Mouse (Mus musculus) left cerebral cortex, adult 11 months (tissue): ENCODE measurements at regions not wholly inside any gene's neighbourhood (a gene's known extent, or its start where the extent isn't known, plus 50 kb on each side); places are given as distances from the start of the nearest gene placed in this dataset.

Experiments used
- DNase-seq: peaks from one replicate; pipeline ENCODE4 v3.0.0; 2022; ENCODE audit warnings: low spot score

DNA sequence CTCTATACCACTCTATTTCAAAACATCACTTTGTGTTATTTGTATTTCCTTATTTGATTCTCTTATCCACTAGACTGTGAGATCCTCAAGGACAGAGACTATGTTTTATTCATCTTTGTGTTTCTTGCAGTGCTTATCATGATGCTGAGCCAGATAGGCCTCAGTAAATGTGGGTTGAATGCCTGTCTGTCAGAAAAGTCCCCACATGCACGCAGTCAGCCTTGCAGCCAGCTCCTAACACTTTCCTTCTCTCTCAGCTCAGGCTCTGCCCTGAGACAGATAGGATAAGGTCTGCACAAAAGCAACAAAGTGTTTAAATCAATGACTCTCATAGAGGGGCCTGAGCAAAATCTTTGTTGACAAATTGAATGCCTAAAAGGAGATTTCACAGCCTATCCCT lies 600.0 kb downstream of the Gm9195 start:
- no peak for DNase-seq

DNA sequence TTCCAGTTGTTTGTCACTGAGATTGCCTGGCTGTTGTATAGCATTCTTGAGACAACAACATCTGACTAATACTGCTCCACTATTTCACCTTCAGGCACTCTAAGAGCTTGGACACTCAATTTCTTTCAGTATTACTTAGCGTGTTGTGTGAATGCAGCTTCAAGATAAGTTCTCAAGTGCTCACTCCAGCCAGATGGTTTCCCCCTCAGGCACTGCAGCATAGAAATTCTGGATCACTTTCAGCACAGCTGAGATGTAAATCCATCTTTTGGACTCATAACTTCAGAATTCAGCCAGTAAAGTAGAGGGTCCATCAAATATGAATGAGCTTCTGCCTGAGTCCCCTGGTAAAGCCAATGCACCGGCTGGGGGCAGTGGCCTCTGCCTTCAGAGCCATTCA lies 608.8 kb downstream of the Gm9195 start:
- DNase-seq, result no peak

DNA sequence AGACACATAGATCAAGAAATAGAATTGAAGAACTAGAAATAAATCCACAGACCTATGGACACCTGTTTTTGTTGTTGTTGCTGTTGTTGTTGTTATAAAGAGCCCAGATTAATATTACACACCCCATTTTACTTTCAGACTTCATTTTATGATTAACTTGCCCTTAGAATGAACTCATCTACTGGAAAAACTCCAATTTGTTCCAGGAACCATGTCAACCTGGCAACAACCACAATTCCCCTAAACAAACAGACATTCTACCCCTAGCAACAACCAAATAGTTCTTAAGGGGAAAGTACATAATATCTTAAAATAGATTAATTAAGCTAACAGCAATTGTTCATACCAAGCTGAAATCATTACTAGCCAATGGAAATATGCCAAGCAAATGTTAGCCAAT lies 646.1 kb downstream of the Gm9195 start:
- no peak for DNase-seq

DNA sequence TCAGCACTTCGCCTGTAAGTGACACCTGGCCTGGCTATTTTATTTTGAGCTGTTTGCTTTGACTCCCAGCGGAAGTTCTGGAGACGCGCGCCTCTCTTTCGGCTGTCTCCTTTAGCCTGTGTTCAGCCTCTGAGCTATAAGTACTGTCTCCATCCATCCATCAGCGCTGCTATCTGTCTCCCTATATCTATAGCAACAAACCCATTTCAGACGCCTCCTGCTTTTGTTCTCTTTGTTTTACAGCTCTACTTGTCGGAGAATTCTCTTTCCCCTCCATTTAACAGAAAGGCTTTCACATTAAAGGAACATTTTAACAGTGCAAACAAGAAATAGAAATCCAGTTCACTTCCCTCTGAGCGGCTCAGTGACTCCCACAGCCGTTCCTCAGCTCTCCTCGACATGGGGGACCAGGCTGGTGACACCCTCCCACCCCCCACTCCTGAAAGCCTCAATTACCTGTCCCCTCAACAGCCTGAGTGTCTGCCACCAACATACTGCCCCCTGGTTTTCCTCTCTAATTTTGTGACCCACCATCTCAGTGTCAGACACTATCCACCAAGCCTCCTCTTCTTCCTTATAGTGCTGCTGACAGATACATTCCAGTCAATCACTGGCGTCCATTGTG lies 682.7 kb downstream of the Gm9195 start:
- no peak for DNase-seq

DNA sequence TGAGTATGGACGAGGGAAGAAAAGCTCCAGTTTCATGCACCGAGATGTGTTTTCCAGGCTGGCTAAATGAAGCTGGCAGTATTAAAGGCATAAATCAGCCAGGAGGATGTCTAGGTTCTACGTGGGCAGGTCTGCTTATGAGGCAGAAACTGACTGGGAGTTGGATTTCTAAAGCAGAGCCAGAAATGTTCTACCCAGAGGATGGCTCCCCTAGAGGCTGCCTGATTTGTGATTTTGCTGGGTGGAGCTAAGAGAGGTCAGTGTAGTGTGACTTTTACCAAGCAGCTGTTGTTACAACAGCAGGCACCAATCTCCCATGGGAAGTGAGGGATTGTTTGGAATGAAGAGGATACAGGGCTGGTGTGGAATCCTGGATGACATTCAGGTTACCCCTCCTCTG lies 686.0 kb downstream of the Gm9195 start:
- DNase-seq, result no peak

DNA sequence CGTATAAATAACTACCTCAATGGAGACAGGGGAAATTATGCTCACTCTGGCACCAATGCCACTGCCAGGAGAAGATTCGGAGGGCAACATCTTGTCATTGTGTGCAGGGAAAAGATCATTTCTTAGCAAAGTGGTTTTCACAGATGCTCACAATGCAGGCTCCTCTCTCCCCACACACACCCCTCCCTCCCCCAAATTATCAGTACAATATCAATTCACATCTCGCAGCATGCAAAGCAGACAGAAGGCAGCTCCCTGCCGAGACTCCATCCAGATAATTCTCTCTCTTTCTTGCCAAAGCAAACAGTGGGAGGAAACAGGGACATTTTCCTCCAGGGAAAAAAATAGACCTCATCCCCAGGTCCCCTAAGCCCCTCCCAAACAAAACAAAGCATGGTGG lies 691.8 kb downstream of the Gm9195 start:
- no peak for DNase-seq

DNA sequence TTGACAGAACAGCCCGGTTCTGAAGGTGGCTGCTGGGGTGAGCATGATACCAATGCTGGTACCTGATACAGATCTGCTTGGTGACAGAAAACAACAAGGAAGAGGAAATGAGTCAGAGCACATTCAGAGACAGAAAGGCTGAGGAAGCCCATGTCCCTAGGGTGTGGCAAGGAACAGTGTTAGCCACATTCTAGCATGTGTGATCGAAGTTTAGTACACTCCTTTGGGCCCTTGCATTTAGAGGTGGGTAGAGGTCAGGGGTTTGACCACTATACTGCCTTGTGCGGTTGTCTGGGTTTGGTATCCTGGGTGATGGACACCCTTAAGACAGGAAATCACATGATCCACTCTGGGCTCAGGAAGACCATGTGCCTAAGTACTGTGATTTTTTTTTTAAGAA lies 695.9 kb downstream of the Gm9195 start:
- no peak for DNase-seq

DNA sequence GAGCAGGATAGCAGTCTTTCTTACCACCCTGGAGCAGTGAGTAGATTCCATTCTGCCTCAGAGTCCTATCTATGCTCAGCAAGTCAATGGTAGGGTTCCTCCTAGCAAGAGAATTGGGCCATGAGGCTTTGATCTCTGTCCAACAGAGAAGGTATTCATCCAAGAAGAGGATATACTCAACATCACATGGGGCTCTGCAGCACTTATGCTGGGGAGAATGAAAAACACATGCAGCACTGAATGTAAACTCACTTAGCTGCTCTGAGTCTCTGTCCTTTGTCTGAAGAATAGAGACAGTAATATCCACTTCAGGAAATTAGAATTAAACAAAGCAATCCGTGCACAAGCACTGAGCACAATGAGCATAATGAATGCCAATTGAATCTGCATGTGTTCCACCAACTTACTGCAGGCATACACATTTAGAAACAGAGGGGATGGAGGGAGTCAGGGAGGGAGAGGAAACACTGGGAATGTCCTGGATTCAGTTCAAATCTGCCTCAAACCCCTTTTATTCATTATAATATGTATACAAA lies 714.6 kb downstream of the Gm9195 start:
- DNase-seq, result no peak

DNA sequence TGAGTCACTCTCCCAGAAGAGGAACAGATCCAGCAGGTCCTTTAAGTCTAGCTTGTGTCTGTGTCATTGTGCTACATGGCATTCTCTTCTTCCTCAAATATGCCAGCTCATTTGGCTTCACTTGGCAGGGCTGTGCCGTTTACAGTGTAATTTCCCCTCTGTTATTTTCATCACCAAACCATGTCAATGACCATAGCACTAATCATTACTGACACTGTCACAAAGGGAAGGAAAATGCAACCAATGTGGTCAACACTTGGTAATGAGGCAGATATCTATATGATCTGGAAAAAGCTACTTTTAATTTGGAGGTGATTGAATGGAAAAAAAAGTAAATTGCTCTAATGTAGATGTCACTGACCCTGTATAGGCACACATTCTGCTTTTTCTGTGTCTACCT lies 724.8 kb downstream of the Gm9195 start:
- DNase-seq, result no peak

DNA sequence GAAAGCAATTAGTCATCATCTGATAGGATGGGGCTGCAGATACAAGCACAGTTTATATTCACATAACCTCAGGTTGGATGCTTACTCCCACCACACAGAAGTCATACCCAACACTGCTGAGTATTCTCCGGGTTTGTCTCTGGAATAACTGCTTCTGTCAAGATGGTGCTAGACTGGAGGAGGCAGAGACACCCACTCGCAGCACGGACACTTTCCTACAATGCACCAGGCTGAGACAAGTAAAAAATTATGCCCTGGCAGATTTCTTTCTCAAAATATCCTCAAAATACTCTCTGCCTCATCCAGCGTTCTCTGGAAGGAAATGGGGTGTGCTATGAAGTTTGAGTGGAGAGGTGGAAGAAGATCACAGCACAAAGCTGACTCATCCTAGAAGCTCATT lies 763.1 kb downstream of the Gm9195 start:
- peak; percentile 77 for DNase-seq

DNA sequence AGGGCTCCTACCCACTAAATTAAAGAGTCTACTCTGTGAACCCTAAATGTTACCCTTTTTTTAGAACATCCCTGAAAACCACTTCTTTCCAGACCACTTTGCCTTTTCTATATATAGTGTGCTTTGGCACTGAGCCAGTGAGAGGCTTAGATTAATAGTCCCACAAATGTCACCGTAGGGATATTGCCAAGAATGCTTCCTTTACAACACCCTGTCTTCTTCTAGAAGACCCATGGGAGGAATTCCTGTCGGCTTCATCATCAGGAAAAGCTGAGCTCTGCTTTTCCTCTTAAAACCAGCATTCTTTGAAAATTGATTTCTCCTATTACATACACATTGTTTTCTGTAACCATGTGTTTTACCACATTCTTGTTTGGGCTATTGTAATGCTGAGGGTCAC lies 768.1 kb downstream of the Gm9195 start:
- DNase-seq, result no peak

DNA sequence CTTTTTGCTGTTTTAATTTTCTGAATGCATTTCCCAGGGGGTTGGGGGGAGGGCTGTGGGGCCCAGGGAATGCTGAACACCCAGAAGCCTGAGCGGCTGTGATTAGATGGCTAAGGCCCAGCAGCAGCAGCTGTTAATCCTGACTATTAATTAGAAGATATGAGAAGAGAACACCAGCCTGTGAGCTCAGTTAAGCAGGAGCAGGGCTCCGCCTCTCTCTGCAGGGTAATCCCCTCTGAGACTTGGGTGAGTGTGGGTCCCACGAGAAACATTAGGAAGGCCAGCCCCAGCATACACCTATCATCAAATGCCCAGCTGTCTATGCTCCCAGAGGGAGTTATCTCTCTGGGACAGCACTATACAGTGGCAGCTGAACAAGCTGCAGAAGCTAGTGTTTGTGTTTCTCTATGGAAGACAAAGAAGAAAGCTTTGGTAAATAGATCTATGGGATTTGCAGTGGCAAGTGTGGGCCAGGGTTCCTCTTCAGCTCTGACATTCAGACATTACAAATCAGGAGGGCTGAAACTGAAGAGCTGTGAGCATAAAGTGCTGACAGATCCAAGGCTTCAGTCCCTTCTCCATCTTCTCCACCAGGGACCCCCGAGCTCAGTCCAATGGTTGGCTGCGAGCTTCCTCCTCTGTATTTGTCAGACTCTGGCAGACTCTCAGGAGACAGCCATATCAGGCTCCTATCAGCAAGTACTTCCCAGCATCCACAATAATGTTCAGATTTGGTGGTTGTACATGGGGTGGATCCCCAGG lies 781.9 kb downstream of the Gm9195 start:
- no peak for DNase-seq

DNA sequence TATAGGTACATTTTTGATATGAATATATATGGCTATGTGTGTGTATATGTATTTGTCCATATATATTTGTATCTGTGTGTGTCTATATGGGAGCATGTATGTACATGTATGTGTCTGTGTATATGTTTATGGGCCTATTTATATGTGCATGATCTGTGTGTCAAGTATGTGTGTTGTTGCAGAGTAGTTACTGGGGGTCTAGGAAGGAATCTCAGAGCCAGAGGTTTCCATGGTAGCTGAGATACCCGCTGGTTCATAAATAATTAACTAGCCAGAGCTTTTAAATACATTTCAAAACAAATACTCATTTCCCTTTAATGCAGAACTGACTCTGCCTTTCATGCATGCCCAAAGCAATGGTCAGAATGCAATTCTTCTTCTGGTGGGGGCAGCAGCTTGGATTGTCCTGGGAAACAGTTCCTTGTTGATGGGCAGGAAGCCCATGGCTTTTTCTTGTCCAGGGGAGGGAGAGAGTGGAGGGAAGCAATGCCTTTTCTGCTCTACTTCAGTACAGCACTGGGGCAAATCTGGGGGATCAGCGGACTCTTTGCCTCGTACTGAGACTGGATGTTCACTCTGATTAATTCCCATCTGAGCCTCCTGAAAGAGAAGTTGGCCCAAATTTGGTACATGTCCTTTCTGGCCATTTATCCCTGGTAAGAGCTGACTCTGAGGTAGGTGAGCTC lies 798.7 kb downstream of the Gm9195 start:
- DNase-seq, result no peak

DNA sequence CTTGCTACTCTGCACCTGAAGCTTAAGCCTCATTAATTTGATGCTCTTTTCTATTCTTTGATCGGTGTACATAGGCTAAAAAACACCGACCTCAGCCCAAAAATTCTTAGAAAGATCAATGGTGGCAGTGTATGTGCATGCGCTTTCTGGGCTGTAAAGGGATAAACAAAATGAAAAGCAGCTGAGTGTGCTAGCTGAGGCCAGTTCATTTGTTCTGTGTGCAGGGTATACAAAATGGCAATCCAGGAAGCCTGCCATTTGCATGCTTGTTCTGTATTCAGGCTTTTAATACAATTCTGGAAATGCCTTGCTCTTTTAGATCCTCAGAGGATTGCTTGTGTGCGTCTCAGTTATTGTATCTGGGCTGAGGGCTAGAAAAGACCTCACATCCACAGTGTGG lies 817.1 kb downstream of the Gm9195 start:
- DNase-seq, result no peak

DNA sequence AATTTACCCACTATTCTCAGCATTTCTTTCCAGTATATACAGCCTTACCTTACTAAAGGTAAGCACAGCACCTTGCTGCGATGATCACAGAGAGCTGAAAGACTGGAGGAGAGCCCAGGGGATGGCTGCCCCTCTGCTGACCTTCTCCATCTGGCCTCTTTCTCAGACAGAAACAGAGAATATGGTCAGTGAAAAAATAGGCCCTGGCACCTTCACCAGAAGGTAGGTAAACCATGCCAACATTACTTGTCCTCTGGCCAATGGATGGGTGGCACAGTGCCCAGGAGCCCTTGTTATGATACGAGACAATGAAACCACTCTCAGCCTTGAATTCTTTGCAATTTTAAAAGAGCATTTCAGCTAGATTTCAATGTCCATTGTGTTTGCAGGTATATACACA lies 817.8 kb downstream of the Gm9195 start:
- DNase-seq, result no peak

DNA sequence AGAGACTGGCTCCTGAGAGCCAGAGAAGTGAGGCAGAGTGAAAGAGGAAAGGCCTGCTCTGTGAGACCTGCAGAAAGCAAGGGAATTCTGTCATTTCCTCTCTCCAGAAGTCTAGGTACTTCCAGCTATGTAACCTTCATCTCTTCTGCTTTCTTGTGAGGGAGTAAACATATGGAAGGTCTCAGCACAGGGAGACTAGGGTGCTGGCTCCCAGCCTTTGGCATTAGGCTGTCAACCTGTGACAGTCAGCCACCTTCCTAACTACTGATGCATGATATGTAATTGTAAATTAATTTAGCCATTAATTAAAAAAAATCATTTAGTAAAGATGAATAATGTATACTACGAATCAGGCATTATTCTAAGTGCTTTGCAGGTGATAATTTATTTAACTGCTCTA lies 819.2 kb downstream of the Gm9195 start:
- no peak for DNase-seq

DNA sequence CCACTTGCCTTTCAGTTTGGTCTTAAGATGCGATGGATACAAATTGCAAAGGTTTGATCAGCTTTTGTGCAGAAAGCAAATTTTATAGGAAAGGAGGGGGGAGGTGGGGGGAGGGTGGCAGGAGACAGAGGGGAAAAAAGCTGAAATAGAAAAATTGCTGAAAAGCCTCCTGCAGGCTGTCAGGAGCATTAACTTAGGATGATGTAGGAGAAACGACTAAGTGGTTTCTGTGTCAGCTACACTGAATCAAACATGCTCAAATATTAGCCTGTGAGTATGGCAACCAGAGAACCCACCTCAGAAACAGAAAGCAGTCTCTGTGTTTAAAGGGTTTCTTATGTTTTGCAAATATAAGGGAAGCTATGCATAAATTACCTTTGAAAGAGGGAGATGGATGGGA lies 819.6 kb downstream of the Gm9195 start:
- DNase-seq, result no peak

DNA sequence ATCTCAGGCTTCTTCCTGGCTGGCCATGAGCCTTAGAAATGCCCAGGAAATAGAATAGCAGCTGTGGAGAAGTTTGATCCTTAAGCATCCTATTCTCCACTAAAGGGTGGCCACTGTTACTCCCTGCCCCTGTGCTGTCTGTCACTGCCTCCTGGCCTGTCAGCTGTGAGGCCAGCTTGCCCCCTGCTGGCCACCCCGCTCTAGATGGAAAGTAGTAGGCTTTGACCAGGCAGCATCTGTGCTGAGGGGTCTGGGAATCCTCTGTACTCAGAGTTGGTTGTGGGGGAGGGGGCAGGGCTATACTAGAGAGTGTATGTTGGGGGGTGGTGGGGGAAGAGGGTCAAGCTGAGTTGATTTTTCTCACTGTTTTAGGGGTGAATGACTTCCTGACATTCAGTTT lies 821.2 kb downstream of the Gm9195 start:
- DNase-seq, result peak; percentile 18

DNA sequence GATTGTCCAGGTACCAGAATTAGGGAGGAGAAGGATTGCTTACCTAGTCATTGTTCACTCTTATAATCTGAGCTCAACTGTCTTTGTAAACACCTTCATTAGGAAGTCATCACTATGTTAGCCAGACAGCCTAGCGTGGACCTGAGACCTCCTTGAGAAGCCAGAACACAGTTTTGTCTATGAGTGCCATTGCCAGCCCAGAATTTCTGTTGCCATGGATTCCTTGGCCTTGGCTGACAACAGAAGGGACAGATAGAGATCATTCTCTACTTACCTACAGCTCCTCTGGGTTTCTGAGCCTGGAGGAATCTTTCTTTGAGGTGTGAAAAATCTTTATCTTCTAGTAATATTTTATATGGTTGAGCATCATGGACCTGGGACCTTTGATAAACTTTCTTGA lies 825.0 kb downstream of the Gm9195 start:
- no peak for DNase-seq

DNA sequence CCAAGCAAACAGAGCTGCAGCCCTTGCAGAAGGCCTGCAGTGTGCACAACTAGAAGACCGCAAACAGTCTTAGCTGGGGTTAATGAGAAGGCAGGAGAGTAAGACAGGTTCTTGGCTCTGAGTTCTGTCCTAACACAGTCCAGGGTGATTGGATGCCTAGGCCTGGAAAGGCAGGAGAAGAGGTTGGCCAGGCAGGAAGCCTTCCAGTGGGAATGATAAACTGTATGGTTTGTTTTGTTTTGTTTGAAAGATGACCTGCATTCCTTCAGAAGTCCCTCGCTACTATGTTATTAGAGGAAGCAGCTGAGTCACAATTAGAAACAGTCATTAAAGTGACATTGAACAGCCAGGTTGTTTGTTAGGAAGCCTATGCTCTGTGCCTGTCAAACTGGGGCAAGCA lies 831.5 kb downstream of the Gm9195 start:
- DNase-seq, result no peak

DNA sequence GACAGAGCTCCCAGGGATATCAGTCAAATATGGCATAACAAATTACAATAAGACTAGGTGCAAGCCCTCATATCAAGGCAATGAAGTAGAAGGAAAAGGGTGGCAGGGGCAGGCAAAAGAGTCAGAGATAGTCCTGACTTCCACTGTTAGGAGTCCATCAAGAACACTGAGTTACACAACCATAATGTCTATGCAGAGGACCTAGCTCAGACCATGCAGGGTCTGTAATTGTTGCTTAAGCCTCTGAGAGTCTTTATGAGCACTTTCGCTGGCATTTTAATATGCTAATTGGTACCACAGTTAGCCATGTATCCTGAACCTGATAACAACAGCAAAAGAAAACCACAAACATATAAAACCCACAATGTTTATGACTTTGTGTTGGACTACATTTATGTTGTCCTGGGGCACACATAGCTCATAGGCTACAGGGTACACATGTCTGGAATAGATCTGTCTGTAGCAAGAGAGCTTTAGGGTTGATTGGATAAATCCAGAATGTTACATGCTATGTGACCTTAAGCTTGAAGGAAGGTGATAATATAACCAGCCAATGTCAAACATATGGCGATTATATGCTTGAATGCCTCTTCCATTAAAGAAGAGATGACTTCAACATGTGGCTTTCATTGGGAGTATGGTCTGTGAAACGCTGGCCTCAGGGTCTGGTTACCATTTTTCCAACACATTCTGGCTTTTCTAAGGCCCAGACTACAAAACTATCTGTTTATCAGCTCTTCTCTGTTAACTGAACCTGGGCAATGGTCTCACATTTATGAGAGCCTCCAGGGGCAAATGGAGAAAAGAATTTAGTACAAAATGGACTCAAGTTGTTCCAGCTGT lies 836.6 kb downstream of the Gm9195 start:
- DNase-seq, result no peak

DNA sequence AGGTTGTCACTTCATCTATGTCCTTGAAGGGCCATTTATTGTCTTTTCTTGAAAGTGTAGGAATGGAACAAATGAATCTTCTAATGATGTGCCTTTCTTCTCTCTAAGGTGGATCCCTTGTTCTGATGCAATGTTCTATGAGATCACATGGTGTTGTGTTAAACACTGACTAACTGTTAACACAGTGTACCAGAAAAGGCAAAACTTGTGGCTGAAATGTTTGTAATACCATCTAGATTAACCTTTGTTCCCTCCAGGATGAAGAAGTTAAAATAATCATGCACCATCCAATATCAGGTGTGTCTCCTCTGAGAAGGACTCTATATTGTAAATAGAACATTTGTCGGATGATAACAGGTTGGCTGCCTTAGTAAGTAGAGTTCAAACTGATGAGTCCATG lies 849.1 kb downstream of the Gm9195 start:
- DNase-seq, result no peak
